Mouse (Mus musculus) forebrain, embryonic 14.5 days (tissue): ENCODE measurements around the gene Trpv2. TPM values are rescaled to one million over a fixed set of nuclear protein-coding genes. Genes with fewer than 3 reads are reported as not detected.

Source experiments
- ATAC-seq: fragments of 200-750 bp; cut with Nextera tagmentation; 2 replicates; pipeline ENCODE4 v1.8.0; 2017; ENCODE audit warnings: mild to moderate bottlenecking, moderate library complexity
- DNase-seq: peaks from one replicate; pipeline ENCODE4 v3.0.0-alpha.2; 2015; ENCODE audit warnings: low spot score
- H3K27ac ChIP-seq: fragments of 300-500 bp; sonication (generic); 2 replicates; pipeline ENCODE4 v1.5.1; 2014; ENCODE audit warnings: low read depth, mild to moderate bottlenecking, control low read depth, low read length, moderate library complexity
- H3K27me3 ChIP-seq: fragments of 300-500 bp; sonication (generic); replicated peaks from 2 replicates; pipeline ENCODE4 v1.6.1; 2014; ENCODE audit warnings: low read length, control low read depth, mixed read lengths; ENCODE audit not compliant: control insufficient read depth, insufficient read depth
- H3K36me3 ChIP-seq: fragments of 300-500 bp; sonication (generic); 2 replicates; pipeline ENCODE4 v1.6.1; 2014; ENCODE audit warnings: low read length, control low read depth; ENCODE audit not compliant: control insufficient read depth, insufficient read depth
- H3K4me1 ChIP-seq: fragments of 300-500 bp; sonication (generic); 2 replicates; pipeline ENCODE4 v1.6.1; 2014; ENCODE audit warnings: antibody characterized with exemption, low read length, control low read depth; ENCODE audit not compliant: control insufficient read depth, insufficient read depth
- H3K4me2 ChIP-seq: fragments of 300-500 bp; sonication (generic); 2 replicates; pipeline ENCODE4 v1.6.1; 2014; ENCODE audit warnings: mild to moderate bottlenecking, control low read depth, low read length
- H3K4me3 ChIP-seq: fragments of 300-500 bp; sonication (generic); 2 replicates; pipeline ENCODE4 v1.5.1; 2014; ENCODE audit warnings: low read depth, low read length, control low read depth
- H3K9ac ChIP-seq: fragments of 300-500 bp; sonication (generic); 2 replicates; pipeline ENCODE4 v1.6.1; 2014; ENCODE audit warnings: mild to moderate bottlenecking, low read length, control low read depth, moderate library complexity
- H3K9me3 ChIP-seq: fragments of 300-500 bp; sonication (generic); replicated peaks from 2 replicates; pipeline ENCODE4 v1.6.1; 2016; ENCODE audit warnings: low read length, control low read depth, mixed read lengths; ENCODE audit not compliant: control insufficient read depth
- WGBS: fragments of 180-500 bp; shearing (Covaris S2); extraction: QIAGEN DNeasy Blood & Tissue Kit; methylation state at CpG from one replicate; pipeline ENCODE4 v1.1.7; 2014; 5-methylcytosine and 5-hydroxymethylcytosine counted together
- polyA plus RNA-seq: library from polyadenylated mRNA; unstranded; fragments of >200 nt; fragmentation: Nextera tagmentation; extraction: Ambion mirVana; gene quantifications from 2 replicates; pipeline ENCODE4 v1.2.1, GENCODE M21; 2014

The Trpv2 gene
- polyA plus RNA-seq, 1 experiment from 2014 or later = 13.2 TPM

DNA sequence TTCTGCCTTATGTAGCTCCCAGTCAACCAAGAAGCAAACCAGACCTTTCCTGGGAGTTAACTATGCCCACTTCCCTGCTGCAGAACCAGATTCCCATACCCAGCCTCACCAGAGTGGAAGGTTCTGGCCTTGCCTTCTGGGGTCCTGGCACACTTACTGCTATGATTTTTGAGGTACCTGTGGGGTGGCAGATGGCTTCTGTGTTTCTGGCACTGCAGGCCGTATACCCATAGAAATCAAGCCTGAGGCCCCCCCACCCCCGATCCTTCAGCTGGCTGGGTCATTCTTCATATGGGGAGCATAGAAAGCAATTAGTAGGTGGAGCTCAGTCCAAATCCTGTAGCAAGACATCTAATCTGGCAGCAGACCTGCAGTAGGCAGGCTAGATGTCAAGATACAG, 16.7 kb downstream of the Trpv2 start:
- no peak overlapping the region for H3K9ac ChIP-seq
- no peak overlapping the region for H3K27ac ChIP-seq
- H3K27me3 ChIP-seq = no peaks in the 10 kb centered on the region
- ATAC-seq = no peak
- H3K36me3 ChIP-seq = no peaks in the 10 kb centered on the region
- H3K9me3 ChIP-seq = no peaks in the 10 kb centered on the region
- no peak for DNase-seq
- 78% methylated on average over 2 of the region's 2 CpGs for WGBS
- H3K4me1 ChIP-seq = no peaks in the 10 kb centered on the region
- H3K4me3 ChIP-seq = no peak overlapping the region
- no peak overlapping the region for H3K4me2 ChIP-seq

GRCm38 (mm10) chr11:62591904-62592575, 17.8 kb downstream of the Trpv2 start:
- H3K27me3 ChIP-seq = no peaks in the 10 kb centered on the region
- no peak overlapping the region for H3K4me3 ChIP-seq
- DNase-seq (no peak), ATAC-seq (no peak)
- no peaks in the 10 kb centered on the region for H3K36me3 ChIP-seq
- H3K27ac ChIP-seq = no peak overlapping the region
- H3K9me3 ChIP-seq = no peaks in the 10 kb centered on the region
- no peak overlapping the region for H3K4me2 ChIP-seq
- H3K4me1 ChIP-seq = no peaks in the 10 kb centered on the region
- no peak overlapping the region for H3K9ac ChIP-seq
- 81% methylated on average over 8 of the region's 8 CpGs for WGBS

DNA sequence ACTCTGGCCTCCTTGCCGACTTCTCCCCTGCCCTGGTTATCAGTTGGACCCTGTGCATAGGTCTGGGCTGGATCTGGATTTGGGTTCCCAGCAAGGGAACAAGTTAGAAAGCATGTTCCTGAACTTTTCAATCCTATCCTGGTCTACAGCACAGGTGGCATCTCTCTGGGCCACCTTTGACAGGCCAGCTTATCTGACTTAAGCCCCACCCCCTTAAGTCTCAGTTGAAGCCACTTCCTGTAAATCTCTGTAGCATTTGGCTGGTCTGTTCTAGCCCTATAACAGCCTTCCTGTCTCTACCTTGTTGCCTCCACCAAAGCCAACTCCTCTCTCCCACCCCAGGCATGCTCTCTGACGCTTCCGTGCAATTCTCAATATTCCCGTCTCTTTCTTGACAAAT, 24.3 kb downstream of the Trpv2 start:
- Histone ChIP-seq H3K27ac (no peak overlapping the region), H3K4me2 (no peak overlapping the region), H3K9me3 (no peaks in the 10 kb centered on the region), H3K9ac (no peak overlapping the region), H3K4me1 (no peaks in the 10 kb centered on the region; the same call in 1 of the 2 replicates), H3K27me3 (no peaks in the 10 kb centered on the region), H3K36me3 (no peaks in the 10 kb centered on the region; the same call in 1 of the 2 replicates), H3K4me3 (no peak overlapping the region)
- DNase-seq (no peak), ATAC-seq (no peak)
- whole genome bisulfite sequencing = 84% methylated on average over 4 of the region's 4 CpGs

DNA sequence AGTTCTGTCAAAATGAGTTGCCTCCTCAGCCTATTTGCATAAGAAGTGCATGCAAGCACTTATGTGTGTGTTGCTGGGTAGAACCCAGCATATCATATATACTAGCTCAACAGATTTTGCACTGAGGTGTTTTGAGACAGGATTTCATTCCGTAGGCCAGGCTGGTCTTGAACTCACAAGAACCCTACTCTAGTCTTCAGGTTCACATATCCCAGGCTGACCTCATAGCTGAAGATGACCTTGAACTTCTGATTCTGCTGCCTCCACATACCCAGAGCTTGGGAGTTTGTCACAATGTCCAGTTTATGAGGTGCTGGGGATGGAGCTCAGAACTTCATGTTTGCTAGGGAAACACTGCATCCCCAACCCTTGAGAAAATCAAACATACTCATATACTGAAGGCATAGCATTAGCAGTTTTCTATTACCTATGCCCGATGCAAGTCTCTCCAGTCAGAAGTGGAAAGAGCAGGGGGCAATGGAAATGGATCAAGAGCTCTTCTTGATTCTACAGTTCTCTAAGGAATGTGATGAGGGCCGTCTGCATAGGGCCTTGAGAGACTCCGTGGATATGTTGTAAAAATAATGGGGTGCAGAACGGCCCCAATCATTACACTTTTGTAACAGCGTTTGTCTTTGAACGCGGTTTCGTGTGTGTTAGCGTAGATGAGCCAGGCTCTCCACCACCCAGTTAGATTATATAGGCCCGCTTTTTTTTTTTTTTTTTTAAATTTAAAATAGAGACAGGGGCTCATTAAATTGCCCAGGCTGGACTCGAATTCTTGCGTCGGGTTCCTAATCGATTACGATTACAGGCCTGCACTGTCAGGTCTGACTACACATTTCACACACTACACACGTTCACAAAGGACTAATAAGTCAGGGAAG, 27.7 kb downstream of the Trpv2 start:
- DNase-seq (peak; percentile 49), ATAC-seq (peak; percentile 22)
- Histone ChIP-seq H3K4me3 (peak overlapping the region; percentile 91), H3K36me3 (peaks cover 34% of the 10 kb centered on the region), H3K9me3 (no peaks in the 10 kb centered on the region), H3K9ac (peak overlapping the region; percentile 74), H3K4me1 (peaks cover 27% of the 10 kb centered on the region), H3K27ac (peak overlapping the region; percentile 81), H3K4me2 (peak overlapping the region; percentile 60), H3K27me3 (no peaks in the 10 kb centered on the region)
- WGBS = 11% methylated on average over 17 of the region's 17 CpGs

DNA sequence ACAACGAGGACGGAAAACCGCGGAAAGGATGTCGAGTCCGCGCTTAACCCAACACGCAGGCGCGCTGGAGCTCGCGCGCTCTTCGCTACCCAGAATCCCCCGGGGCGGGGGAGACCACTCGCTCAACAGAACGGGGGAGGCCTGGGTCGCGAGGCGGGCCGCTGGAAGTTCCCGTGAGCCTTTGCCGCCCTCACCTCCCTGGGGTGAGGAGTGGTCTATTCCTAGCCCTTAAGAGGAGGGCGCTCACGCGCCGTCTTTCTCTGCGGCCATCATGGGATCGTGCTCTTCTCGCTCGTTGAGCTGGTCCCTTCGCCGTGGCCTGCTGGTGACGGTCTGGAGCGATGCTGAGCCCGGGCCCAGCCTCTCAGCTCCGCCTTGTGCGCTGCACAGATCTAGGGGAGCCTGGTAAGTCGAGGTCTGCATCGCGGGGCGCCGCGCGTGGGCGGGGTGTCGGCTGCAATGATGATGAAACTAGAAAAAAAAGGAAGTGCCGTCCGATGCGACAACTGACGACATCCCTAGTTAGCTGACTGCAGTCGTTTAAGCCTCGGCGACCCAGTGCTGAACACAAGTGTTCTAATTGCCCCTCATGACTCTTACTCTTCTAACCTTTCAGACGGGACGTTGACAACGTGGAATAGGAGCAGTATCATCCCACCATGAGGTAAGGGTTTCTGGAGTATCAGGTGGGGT, 28.5 kb downstream of the Trpv2 start:
- H3K4me2 ChIP-seq = peak overlapping the region; percentile 89
- H3K27me3 ChIP-seq = no peaks in the 10 kb centered on the region
- peaks cover 42% of the 10 kb centered on the region for H3K36me3 ChIP-seq
- peaks cover 27% of the 10 kb centered on the region for H3K4me1 ChIP-seq
- no peaks in the 10 kb centered on the region for H3K9me3 ChIP-seq
- H3K4me3 ChIP-seq = peak overlapping the region; percentile 91
- under 1% methylated on average over 58 of the region's 58 CpGs for WGBS
- peak; percentile 96 for ATAC-seq
- peak; percentile 99 for DNase-seq
- peak overlapping the region; percentile 91 for H3K27ac ChIP-seq
- peak overlapping the region; percentile 98 for H3K9ac ChIP-seq

GRCm38 (mm10) chr11:62603312-62604056, 29.2 kb downstream of the Trpv2 start:
- Histone ChIP-seq H3K27ac (peak overlapping the region; percentile 91), H3K4me1 (peaks cover 27% of the 10 kb centered on the region), H3K9ac (peak overlapping the region; percentile 98), H3K4me2 (peak overlapping the region; percentile 89), H3K4me3 (peak overlapping the region; percentile 91), H3K27me3 (no peaks in the 10 kb centered on the region), H3K36me3 (peaks cover 49% of the 10 kb centered on the region), H3K9me3 (no peaks in the 10 kb centered on the region)
- under 1% methylated on average over 13 of the region's 13 CpGs for WGBS
- DNase-seq (no peak), ATAC-seq (no peak)

DNA sequence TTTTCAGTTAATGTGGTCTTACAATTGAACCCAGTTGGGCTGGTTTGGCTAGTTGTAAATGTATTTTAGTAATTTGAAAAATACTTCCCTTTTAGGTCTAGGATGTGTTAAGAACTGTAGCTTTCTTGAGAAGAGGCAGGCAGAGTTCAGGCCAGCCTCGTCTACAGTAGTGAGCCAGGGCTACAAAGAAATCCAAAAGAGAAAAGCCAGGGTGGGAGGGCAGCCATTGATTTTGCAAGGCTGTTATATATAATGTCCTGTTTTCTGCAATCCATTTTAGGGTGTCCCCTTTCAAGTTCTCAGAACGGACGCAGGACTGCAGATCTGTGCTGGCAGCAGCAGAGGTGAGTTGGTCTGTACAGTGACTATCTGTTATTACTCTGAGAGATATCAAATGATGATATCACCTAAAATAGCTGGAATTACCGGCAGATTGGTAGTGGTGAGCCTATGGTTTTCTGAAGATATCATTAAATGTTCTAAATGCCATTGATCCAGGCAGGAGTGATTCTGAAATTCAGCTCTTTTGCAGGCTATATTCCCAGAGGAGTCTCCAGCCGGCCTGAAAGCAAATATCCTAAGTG, 29.9 kb downstream of the Trpv2 start:
- no peaks in the 10 kb centered on the region for H3K9me3 ChIP-seq
- peak overlapping the region; percentile 89 for H3K4me2 ChIP-seq
- ATAC-seq (no peak), DNase-seq (no peak)
- WGBS = 15% methylated on average over 5 of the region's 5 CpGs
- no peaks in the 10 kb centered on the region for H3K27me3 ChIP-seq
- H3K36me3 ChIP-seq = peaks cover 56% of the 10 kb centered on the region
- no peak overlapping the region for H3K27ac ChIP-seq
- H3K9ac ChIP-seq = peak overlapping the region; percentile 98
- peaks cover 27% of the 10 kb centered on the region for H3K4me1 ChIP-seq
- peak overlapping the region; percentile 91 for H3K4me3 ChIP-seq
